Mouse (Mus musculus): Measurements from ENCODE around the gene Cnbd2. TPM values are rescaled to one million over a fixed set of nuclear protein-coding genes. Genes with fewer than 3 reads are reported as not detected.
"Not testable (repeated sequence)": the region's sequence is repeated elsewhere in the genome, so short reads cannot be mapped to it uniquely, and the experiment has no call there.

Gene Cnbd2
- polyA plus RNA-seq, 1 experiment from 2014 or later, result 4.9 TPM

- no peak overlapping the region for H3K4me2 ChIP-seq (ENCODE audit: low read length)
- H3K36me3 ChIP-seq (ENCODE audit: control insufficient read depth, insufficient read depth, low read length), result no peaks in the 10 kb centered on the region
- H3K4me3 ChIP-seq (ENCODE audit: low read depth, low read length), result no peak overlapping the region
- ATAC-seq (no peak), DNase-seq (ENCODE audit: low spot score) (peak; percentile 53)
- no peaks in the 10 kb centered on the region for H3K27me3 ChIP-seq (replicated peaks; ENCODE audit: control insufficient read depth, insufficient read depth, low read length)
- H3K9me3 ChIP-seq (replicated peaks; ENCODE audit: control insufficient read depth, low read length), result peaks cover 3% of the 10 kb centered on the region; the same call in 1 of the 2 replicates
- no peak overlapping the region for H3K9ac ChIP-seq (ENCODE audit: low read length)
- no peak overlapping the region for H3K27ac ChIP-seq (ENCODE audit: low read depth, low read length)
- H3K4me1 ChIP-seq (ENCODE audit: control insufficient read depth, insufficient read depth, low read length), result no peaks in the 10 kb centered on the region
- 50% methylated on average over 4 of the region's 4 CpGs for WGBS
Observed at GRCm38 (mm10) chr2:156381350-156381749, 69.3 kb downstream of the Cnbd2 start.

- not testable (repeated sequence) for H3K9me3 ChIP-seq (replicated peaks; ENCODE audit: control insufficient read depth, low read length); H3K4me1 ChIP-seq (ENCODE audit: control insufficient read depth, insufficient read depth, low read length); H3K27me3 ChIP-seq (replicated peaks; ENCODE audit: control insufficient read depth, insufficient read depth, low read length); H3K27ac ChIP-seq (ENCODE audit: low read depth, low read length); H3K36me3 ChIP-seq (ENCODE audit: control insufficient read depth, insufficient read depth, low read length)
- DNase-seq (ENCODE audit: low spot score), result peak; percentile 88
- peak; percentile 96 for ATAC-seq
- Histone ChIP-seq H3K4me2 (ENCODE audit: low read length) (peak overlapping the region; percentile 45), H3K9ac (ENCODE audit: low read length) (peak overlapping the region; percentile 50), H3K4me3 (ENCODE audit: low read depth, low read length) (peak overlapping the region; percentile 33)
- 0% methylated on average over 1 of the region's 63 CpGs for WGBS
Observed at GRCm38 (mm10) chr2:156392461-156393154, 80.5 kb downstream of the Cnbd2 start.

GRCm38 (mm10) chr2:156393155-156393828 lies 81.2 kb downstream of the Cnbd2 start:
- no peaks in the 10 kb centered on the region for H3K36me3 ChIP-seq (ENCODE audit: control insufficient read depth, insufficient read depth, low read length)
- no peaks in the 10 kb centered on the region; the same call in 1 of the 2 replicates for H3K4me1 ChIP-seq (ENCODE audit: control insufficient read depth, insufficient read depth, low read length)
- H3K27me3 ChIP-seq (replicated peaks; ENCODE audit: control insufficient read depth, insufficient read depth, low read length), result no peaks in the 10 kb centered on the region
- peak overlapping the region; percentile 33; the same call in 1 of the 2 replicates for H3K4me3 ChIP-seq (ENCODE audit: low read depth, low read length)
- H3K9ac ChIP-seq (ENCODE audit: low read length), result peak overlapping the region; percentile 13; the same call in 1 of the 2 replicates
- H3K4me2 ChIP-seq (ENCODE audit: low read length), result peak overlapping the region; percentile 45
- DNase-seq (ENCODE audit: low spot score), result no peak
- peak; percentile 63 for ATAC-seq
- 61% methylated on average over 5 of the region's 5 CpGs for WGBS
- H3K9me3 ChIP-seq (replicated peaks; ENCODE audit: control insufficient read depth, low read length), result no peaks in the 10 kb centered on the region
- H3K27ac ChIP-seq (ENCODE audit: low read depth, low read length), result no peak overlapping the region

- Histone ChIP-seq H3K9ac (ENCODE audit: low read length) (no peak overlapping the region), H3K27ac (ENCODE audit: low read depth, low read length) (no peak overlapping the region), H3K9me3 (replicated peaks; ENCODE audit: control insufficient read depth, low read length) (no peaks in the 10 kb centered on the region), H3K4me3 (ENCODE audit: low read depth, low read length) (no peak overlapping the region), H3K4me2 (ENCODE audit: low read length) (no peak overlapping the region), H3K36me3 (ENCODE audit: control insufficient read depth, insufficient read depth, low read length) (no peaks in the 10 kb centered on the region), H3K4me1 (ENCODE audit: control insufficient read depth, insufficient read depth, low read length) (no peaks in the 10 kb centered on the region; the same call in 1 of the 2 replicates), H3K27me3 (replicated peaks; ENCODE audit: control insufficient read depth, insufficient read depth, low read length) (no peaks in the 10 kb centered on the region)
- ATAC-seq, result no peak
- 95% methylated on average over 4 of the region's 4 CpGs for WGBS
- no peak for DNase-seq (ENCODE audit: low spot score)
Observed at GRCm38 (mm10) chr2:156394282-156394681, 82.2 kb downstream of the Cnbd2 start.

- DNase-seq (ENCODE audit: low spot score) (no peak), ATAC-seq (no peak)
- H3K27me3 ChIP-seq (replicated peaks; ENCODE audit: control insufficient read depth, insufficient read depth, low read length), result no peaks in the 10 kb centered on the region
- H3K9me3 ChIP-seq (replicated peaks; ENCODE audit: control insufficient read depth, low read length), result no peaks in the 10 kb centered on the region
- H3K4me1 ChIP-seq (ENCODE audit: control insufficient read depth, insufficient read depth, low read length), result peaks cover 7% of the 10 kb centered on the region; the same call in 1 of the 2 replicates
- H3K4me2 ChIP-seq (ENCODE audit: low read length), result no peak overlapping the region
- no peak overlapping the region for H3K9ac ChIP-seq (ENCODE audit: low read length)
- H3K36me3 ChIP-seq (ENCODE audit: control insufficient read depth, insufficient read depth, low read length), result no peaks in the 10 kb centered on the region
- no peak overlapping the region for H3K4me3 ChIP-seq (ENCODE audit: low read depth, low read length)
- 88% methylated on average over 2 of the region's 2 CpGs for WGBS
- no peak overlapping the region for H3K27ac ChIP-seq (ENCODE audit: low read depth, low read length)
Observed at GRCm38 (mm10) chr2:156396096-156396495, 84.0 kb downstream of the Cnbd2 start.

GRCm38 (mm10) chr2:156397988-156398387 lies 85.9 kb downstream of the Cnbd2 start:
- H3K4me3 ChIP-seq (ENCODE audit: low read depth, low read length), result no peak overlapping the region
- no peak overlapping the region for H3K27ac ChIP-seq (ENCODE audit: low read depth, low read length)
- no peak overlapping the region for H3K4me2 ChIP-seq (ENCODE audit: low read length)
- H3K36me3 ChIP-seq (ENCODE audit: control insufficient read depth, insufficient read depth, low read length), result no peaks in the 10 kb centered on the region
- no peak for DNase-seq (ENCODE audit: low spot score)
- WGBS, result 93% methylated on average over 7 of the region's 7 CpGs
- no peak overlapping the region for H3K9ac ChIP-seq (ENCODE audit: low read length)
- H3K4me1 ChIP-seq (ENCODE audit: control insufficient read depth, insufficient read depth, low read length), result peaks cover 8% of the 10 kb centered on the region; the same call in 1 of the 2 replicates
- H3K9me3 ChIP-seq (replicated peaks; ENCODE audit: control insufficient read depth, low read length), result no peaks in the 10 kb centered on the region
- no peaks in the 10 kb centered on the region for H3K27me3 ChIP-seq (replicated peaks; ENCODE audit: control insufficient read depth, insufficient read depth, low read length)
- no peak for ATAC-seq

GRCm38 (mm10) chr2:156399485-156399884 lies 87.4 kb downstream of the Cnbd2 start:
- Histone ChIP-seq H3K9ac (ENCODE audit: low read length) (no peak overlapping the region), H3K4me3 (ENCODE audit: low read depth, low read length) (no peak overlapping the region), H3K36me3 (ENCODE audit: control insufficient read depth, insufficient read depth, low read length) (no peaks in the 10 kb centered on the region), H3K27ac (ENCODE audit: low read depth, low read length) (no peak overlapping the region), H3K9me3 (replicated peaks; ENCODE audit: control insufficient read depth, low read length) (no peaks in the 10 kb centered on the region), H3K4me2 (ENCODE audit: low read length) (no peak overlapping the region), H3K27me3 (replicated peaks; ENCODE audit: control insufficient read depth, insufficient read depth, low read length) (no peaks in the 10 kb centered on the region), H3K4me1 (ENCODE audit: control insufficient read depth, insufficient read depth, low read length) (peaks cover 8% of the 10 kb centered on the region; the same call in 1 of the 2 replicates)
- no peak for DNase-seq (ENCODE audit: low spot score)
- no peak for ATAC-seq
- 83% methylated on average over 1 of the region's 1 CpGs for WGBS

GRCm38 (mm10) chr2:156401331-156401730 lies 89.2 kb downstream of the Cnbd2 start:
- ATAC-seq, result peak; percentile 94
- Histone ChIP-seq H3K27me3 (replicated peaks; ENCODE audit: control insufficient read depth, insufficient read depth, low read length) (no peaks in the 10 kb centered on the region), H3K9me3 (replicated peaks; ENCODE audit: control insufficient read depth, low read length) (no peaks in the 10 kb centered on the region), H3K4me3 (ENCODE audit: low read depth, low read length) (no peak overlapping the region), H3K9ac (ENCODE audit: low read length) (peak overlapping the region; percentile 46; the same call in 1 of the 2 replicates), H3K4me2 (ENCODE audit: low read length) (peak overlapping the region; percentile 39), H3K4me1 (ENCODE audit: control insufficient read depth, insufficient read depth, low read length) (peaks cover 8% of the 10 kb centered on the region; the same call in 1 of the 2 replicates), H3K27ac (ENCODE audit: low read depth, low read length) (peak overlapping the region; percentile 11; the same call in 1 of the 2 replicates), H3K36me3 (ENCODE audit: control insufficient read depth, insufficient read depth, low read length) (no peaks in the 10 kb centered on the region)
- peak; percentile 87 for DNase-seq (ENCODE audit: low spot score)
- 2% methylated on average over 9 of the region's 9 CpGs for WGBS

GRCm38 (mm10) chr2:156402036-156402435 lies 89.9 kb downstream of the Cnbd2 start:
- no peak overlapping the region for H3K27ac ChIP-seq (ENCODE audit: low read depth, low read length)
- ATAC-seq, result no peak

More at GRCm38 (mm10) chr2:156402036-156402435, 89.9 kb downstream of the Cnbd2 start:
- DNase-seq (ENCODE audit: low spot score), result no peak
- no peak overlapping the region for H3K4me2 ChIP-seq (ENCODE audit: low read length)
- no peaks in the 10 kb centered on the region for H3K36me3 ChIP-seq (ENCODE audit: control insufficient read depth, insufficient read depth, low read length)
- H3K9ac ChIP-seq (ENCODE audit: low read length), result no peak overlapping the region
- peaks cover 8% of the 10 kb centered on the region; the same call in 1 of the 2 replicates for H3K4me1 ChIP-seq (ENCODE audit: control insufficient read depth, insufficient read depth, low read length)
- H3K27me3 ChIP-seq (replicated peaks; ENCODE audit: control insufficient read depth, insufficient read depth, low read length), result no peaks in the 10 kb centered on the region
- H3K4me3 ChIP-seq (ENCODE audit: low read depth, low read length), result no peak overlapping the region
- 95% methylated on average over 3 of the region's 3 CpGs for WGBS
- no peaks in the 10 kb centered on the region for H3K9me3 ChIP-seq (replicated peaks; ENCODE audit: control insufficient read depth, low read length)
